Mouse (Mus musculus): ENCODE data around the gene Slc25a43. TPM values are rescaled to one million over a fixed set of nuclear protein-coding genes. Genes with fewer than 3 reads are reported as not detected.

Gene Slc25a43
- polyA plus RNA-seq, 1 experiment: not detected

DNA sequence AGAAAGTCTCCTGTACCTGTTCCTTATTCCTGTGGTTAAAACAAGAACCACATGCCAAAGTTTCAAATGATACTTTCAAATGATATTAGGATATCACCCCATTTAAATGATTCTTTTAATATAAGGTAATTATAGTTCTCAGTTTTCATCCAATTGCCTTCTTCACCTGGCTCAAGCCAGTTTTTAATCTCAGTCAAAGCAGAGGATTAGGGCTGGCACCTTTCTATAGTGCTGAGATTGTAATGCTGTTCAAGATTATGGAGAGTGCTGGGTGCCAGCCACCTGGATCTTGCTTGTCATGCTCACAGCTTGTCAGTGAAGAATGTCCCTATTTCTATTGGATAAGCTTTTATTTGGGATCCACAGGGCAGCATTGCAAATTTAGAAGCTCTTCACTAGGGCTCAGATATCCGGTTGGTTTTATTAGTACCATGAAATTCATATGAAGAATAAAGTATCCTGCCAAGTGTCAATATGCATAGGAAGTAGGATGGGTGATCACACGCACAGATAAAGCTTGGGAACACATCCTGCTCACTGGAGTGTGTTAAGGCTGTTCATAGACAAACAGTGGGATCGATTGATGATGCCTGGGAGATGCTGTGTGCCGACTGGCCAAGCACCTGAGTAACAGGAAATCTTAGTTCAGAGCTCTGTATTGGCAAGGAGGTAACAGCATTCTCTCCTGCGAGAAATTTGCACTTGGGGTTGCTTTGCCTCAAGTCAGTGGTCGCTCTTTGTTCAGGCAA lies 55.8 kb downstream of the Slc25a43 start:
- no peak overlapping the region for H3K4me3 ChIP-seq (ENCODE audit: insufficient read depth, low read depth, low read length)
- no peaks in the 10 kb centered on the region for H3K4me1 ChIP-seq (ENCODE audit: control insufficient read depth, insufficient read depth, low read length)
- no peak overlapping the region for H3K27ac ChIP-seq (ENCODE audit: insufficient read depth, low read depth, low read length)
- TF ChIP-seq POLR2A (IDR thresholded peaks at IDR 0.05; ENCODE audit: insufficient read depth, low read depth, low read length) (no peak), CTCF (IDR thresholded peaks at IDR 0.05; ENCODE audit: insufficient read depth, low read depth, low read length) (no peak)
- 44% methylated on average over 6 of the region's 6 CpGs for WGBS

DNA sequence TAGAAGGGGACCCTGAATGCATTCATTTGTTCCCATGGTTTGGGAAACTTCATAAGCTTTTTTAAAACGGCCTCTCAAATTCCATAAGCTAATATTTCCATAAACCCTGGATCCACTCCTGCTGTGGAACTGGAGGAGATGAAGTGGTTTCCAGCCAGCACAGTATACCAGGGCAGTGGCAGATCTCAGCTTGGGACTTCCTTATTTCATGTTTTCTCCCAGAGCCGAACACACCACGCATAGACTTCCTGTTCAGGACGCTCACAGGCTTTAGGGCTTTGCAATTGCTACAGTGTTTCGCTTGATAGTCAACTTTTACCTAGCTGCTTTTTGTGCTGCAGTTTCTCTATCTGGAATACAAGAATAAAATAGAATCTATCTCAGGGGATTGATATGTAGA lies 59.7 kb downstream of the Slc25a43 start:
- no peaks in the 10 kb centered on the region for H3K4me1 ChIP-seq (ENCODE audit: control insufficient read depth, insufficient read depth, low read length)
- TF ChIP-seq CTCF (IDR thresholded peaks at IDR 0.05; ENCODE audit: insufficient read depth, low read depth, low read length): no peak
- no peak for TF ChIP-seq POLR2A (IDR thresholded peaks at IDR 0.05; ENCODE audit: insufficient read depth, low read depth, low read length)
- H3K4me3 ChIP-seq (ENCODE audit: insufficient read depth, low read depth, low read length): no peak overlapping the region
- no peak overlapping the region for H3K27ac ChIP-seq (ENCODE audit: insufficient read depth, low read depth, low read length)
- WGBS: 78% methylated on average over 5 of the region's 5 CpGs

DNA sequence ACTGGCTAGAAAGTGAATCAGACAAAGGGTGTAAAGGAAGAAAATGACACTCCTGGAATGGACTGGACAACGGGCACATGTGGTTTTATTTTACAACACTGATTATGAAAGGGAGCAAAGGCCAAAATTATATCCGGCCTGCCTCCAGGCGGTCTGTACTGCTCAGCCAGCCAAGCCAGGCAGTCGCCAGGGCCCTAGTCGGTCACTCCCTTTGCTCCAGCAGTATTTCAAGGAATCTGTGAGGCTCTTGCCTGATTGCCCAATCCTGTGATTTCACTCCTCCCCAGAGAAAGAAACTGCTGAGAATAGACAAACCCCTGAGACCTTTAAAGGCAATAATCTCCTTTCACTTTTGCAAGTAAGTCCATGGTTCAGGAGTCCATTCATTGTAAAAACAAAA lies 60.7 kb downstream of the Slc25a43 start:
- WGBS: 73% methylated on average over 5 of the region's 5 CpGs
- Histone ChIP-seq H3K4me1 (ENCODE audit: control insufficient read depth, insufficient read depth, low read length) (no peaks in the 10 kb centered on the region), H3K27ac (ENCODE audit: insufficient read depth, low read depth, low read length) (no peak overlapping the region), H3K4me3 (ENCODE audit: insufficient read depth, low read depth, low read length) (no peak overlapping the region)
- no peak for TF ChIP-seq CTCF (IDR thresholded peaks at IDR 0.05; ENCODE audit: insufficient read depth, low read depth, low read length)

DNA sequence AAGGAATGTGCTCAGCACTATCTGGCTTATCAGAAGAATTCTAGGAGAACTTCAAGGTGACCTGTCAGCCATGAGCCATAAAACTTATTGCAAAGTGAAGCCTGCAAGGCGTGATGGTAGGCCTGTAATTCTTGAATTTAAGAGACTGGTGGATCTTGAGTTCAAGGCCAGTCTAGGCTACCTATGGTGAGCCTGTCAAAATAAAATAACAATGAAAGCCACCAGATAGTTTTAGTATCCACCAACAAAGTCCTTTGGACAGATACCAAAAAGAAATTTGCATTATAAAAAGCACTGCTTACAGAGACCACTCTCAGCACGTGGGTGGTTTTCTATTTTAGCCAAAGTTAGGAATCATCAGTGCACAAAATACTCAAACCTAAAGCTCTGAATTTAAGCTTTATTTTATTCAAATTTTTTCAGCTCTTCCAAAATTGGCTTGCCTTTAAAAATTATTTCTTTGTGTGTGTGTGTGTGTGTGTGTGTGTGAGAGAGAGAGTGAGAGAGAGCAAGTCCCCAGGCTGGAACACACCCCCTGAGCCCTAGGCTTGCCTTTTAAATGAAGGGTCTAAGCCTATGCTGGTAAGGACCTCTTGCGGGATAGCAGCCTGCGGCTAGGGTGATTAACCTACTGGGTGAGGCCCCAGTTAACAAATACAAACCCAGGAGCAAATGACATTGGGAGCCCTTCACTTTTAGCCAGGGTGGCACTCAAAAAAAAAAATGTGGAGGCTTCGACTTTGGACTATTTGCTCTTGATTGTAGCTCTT lies 62.2 kb downstream of the Slc25a43 start:
- TF ChIP-seq CTCF (IDR thresholded peaks at IDR 0.05; ENCODE audit: insufficient read depth, low read depth, low read length) (no peak), POLR2A (IDR thresholded peaks at IDR 0.05; ENCODE audit: insufficient read depth, low read depth, low read length) (no peak)
- 61% methylated on average over 5 of the region's 5 CpGs for WGBS

DNA sequence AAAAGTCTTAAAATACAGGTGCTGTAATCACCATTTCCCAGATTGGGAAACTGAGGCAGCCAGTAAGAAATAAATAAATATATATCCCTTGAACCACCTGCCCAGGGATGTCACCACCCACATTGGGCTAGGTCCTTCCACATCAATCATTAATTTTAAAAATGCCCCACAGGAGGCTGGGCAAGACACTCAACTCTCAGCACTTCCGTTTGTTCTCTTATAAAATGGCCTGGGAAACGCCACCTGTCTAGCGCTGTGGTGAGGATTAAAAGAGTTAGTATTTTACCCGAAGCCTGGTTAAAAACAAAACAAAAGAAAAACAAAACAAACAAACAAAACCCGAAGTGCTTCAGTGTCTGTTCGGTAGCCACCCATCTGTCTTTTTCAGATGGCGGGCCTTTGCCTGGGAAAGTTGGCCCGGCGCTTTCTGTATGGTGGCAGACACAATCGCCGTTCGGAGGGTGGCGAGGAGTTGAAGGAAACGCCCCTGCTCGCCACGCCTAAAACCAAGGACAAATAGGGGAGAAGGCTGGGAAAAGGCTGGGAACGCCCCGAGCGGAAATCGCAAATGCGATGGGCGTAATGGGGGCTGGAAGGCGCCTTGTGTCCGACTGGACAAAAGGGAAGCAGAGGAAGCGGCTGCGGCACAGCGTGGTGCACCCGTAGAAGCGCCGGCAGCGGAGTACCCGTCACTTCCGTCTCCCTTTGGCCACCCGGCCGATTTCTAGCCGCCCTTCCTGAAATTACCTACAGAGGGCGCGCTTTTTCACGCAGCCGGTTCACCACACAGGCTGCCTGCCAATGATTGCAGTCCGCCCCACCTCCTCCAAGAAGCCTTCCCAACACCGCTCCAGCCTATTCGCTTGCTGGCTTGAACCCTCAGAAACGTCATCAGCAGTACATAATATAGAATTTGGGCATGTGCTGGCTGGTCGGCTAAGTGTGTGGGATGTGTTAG lies 64.2 kb downstream of the Slc25a43 start:
- WGBS: 12% methylated on average over 45 of the region's 45 CpGs
- H3K4me1 ChIP-seq (ENCODE audit: control insufficient read depth, insufficient read depth, low read length): no peaks in the 10 kb centered on the region
- peak overlapping the region; percentile 75 for H3K27ac ChIP-seq (ENCODE audit: insufficient read depth, low read depth, low read length)
- H3K4me3 ChIP-seq (ENCODE audit: insufficient read depth, low read depth, low read length): peak overlapping the region; percentile 66
- TF ChIP-seq CTCF (IDR thresholded peaks at IDR 0.05; ENCODE audit: insufficient read depth, low read depth, low read length) (peak; percentile 50; the same call in 1 of the 2 replicates), POLR2A (IDR thresholded peaks at IDR 0.05; ENCODE audit: insufficient read depth, low read depth, low read length) (0 out of 2 replicates have a peak, but pooled peaks have one; percentile 15)

More for the DNA sequence above, 62.2 kb downstream of the Slc25a43 start:
- Histone ChIP-seq H3K4me1 (ENCODE audit: control insufficient read depth, insufficient read depth, low read length) (no peaks in the 10 kb centered on the region), H3K27ac (ENCODE audit: insufficient read depth, low read depth, low read length) (no peak overlapping the region), H3K4me3 (ENCODE audit: insufficient read depth, low read depth, low read length) (no peak overlapping the region)

DNA sequence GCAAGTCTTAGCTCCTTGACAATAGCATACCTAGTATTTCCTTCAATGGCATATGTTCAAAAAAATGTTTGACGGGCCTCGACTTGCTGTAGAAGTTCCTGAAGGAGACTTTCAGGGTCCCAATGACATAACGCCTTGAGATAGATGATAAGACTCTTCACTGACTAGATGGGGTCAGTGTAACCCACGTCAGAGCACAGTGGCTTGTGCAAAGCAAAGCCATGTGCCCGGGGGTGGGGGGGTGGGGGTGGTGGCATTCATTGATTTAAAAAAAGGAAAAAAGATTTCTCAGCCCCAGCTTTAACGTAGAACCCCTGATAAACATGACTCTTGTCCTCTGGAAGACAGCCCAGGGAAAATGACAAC lies 64.8 kb downstream of the Slc25a43 start:
- 51% methylated on average over 6 of the region's 6 CpGs for WGBS
- no peak overlapping the region for H3K4me3 ChIP-seq (ENCODE audit: insufficient read depth, low read depth, low read length)
- no peak for TF ChIP-seq POLR2A (IDR thresholded peaks at IDR 0.05; ENCODE audit: insufficient read depth, low read depth, low read length)
- TF ChIP-seq CTCF (IDR thresholded peaks at IDR 0.05; ENCODE audit: insufficient read depth, low read depth, low read length): no peak
- H3K27ac ChIP-seq (ENCODE audit: insufficient read depth, low read depth, low read length): no peak overlapping the region
- no peaks in the 10 kb centered on the region for H3K4me1 ChIP-seq (ENCODE audit: control insufficient read depth, insufficient read depth, low read length)

DNA sequence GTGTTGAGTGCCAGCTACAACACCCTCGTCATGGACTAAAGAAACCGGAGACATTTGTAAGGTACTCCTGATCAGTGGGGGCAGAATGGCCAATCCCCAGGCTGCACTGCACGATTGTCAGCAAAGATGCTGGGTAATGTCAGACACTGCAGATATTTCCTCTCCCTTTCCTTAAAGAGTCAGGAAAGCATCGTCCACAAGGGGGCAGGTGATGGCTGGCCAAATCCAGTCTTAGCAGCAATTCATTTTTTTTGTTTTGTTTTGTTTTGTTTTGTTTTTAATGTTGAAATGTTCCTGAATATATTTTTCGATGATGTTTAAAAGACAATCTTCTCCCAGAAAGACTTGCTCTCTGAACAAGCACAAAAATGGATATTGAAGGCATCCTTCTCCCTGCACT lies 67.9 kb downstream of the Slc25a43 start:
- Histone ChIP-seq H3K27ac (ENCODE audit: insufficient read depth, low read depth, low read length) (no peak overlapping the region), H3K4me3 (ENCODE audit: insufficient read depth, low read depth, low read length) (no peak overlapping the region), H3K4me1 (ENCODE audit: control insufficient read depth, insufficient read depth, low read length) (no peaks in the 10 kb centered on the region)
- WGBS: 42% methylated on average over 5 of the region's 5 CpGs
- TF ChIP-seq CTCF (IDR thresholded peaks at IDR 0.05; ENCODE audit: insufficient read depth, low read depth, low read length): no peak
- TF ChIP-seq POLR2A (IDR thresholded peaks at IDR 0.05; ENCODE audit: insufficient read depth, low read depth, low read length): no peak

DNA sequence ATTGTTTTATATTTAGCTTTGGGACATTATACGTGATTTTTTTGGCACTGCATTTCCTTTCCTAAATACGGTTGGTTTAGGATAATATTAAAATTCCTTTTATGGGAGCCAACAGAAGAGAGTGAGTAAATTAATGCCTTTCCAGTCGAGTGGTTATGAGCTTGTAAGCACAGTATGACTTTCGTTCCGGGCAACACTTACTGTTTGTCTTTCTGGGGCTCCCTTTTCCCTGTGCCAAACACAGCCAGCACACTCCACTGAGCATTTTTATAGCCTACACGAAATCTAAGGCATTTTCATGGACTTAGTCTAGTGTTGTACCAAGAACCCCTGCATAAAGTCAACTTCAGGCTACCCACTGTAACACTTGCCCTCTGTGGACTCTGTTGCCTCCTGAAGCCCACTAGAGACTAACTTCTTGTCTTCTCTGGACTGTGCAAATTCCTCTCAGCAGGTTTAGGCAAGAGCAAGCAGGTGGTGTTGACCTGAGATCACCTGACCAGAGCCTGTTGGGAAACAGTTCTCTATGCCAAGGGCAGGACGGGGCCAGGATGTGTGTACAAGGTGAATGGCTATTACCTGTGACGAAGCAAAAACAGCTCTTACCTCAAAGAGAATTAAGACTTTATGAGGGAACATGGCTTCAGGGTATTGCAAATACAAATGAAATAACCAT lies 70.8 kb downstream of the Slc25a43 start:
- Histone ChIP-seq H3K4me1 (ENCODE audit: control insufficient read depth, insufficient read depth, low read length) (no peaks in the 10 kb centered on the region), H3K27ac (ENCODE audit: insufficient read depth, low read depth, low read length) (no peak overlapping the region), H3K4me3 (ENCODE audit: insufficient read depth, low read depth, low read length) (no peak overlapping the region)
- WGBS: 69% methylated on average over 8 of the region's 8 CpGs
- TF ChIP-seq POLR2A (IDR thresholded peaks at IDR 0.05; ENCODE audit: insufficient read depth, low read depth, low read length): no peak
- no peak for TF ChIP-seq CTCF (IDR thresholded peaks at IDR 0.05; ENCODE audit: insufficient read depth, low read depth, low read length)
